Mouse (Mus musculus): ENCODE data around the gene Pkhd1.
"Not testable (repeated sequence)": the region's sequence is repeated elsewhere in the genome, so short reads cannot be mapped to it uniquely, and the experiment has no call there.

Pkhd1 gene

DNA sequence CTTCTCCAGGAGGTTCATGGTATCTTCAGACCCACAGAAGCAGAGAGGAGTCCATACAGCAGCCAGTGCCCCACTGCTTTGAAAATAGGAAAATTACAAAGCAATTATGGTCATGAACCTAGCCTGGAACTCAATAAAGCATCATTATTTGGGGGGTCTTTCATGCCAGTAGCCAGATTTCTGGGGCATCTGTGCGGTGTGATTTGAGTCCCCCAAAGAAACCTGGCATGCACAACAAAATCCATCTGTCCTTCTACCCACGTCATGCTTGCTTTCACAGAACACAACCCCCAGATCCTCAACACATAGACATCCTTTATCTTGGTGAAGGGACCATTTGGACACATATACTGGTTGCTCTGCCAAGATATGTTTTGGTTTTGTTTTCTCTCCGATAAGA lies 316.2 kb downstream of the Pkhd1 start:
- no peak for DNase-seq (ENCODE audit: low spot score in 2 of 2)

DNA sequence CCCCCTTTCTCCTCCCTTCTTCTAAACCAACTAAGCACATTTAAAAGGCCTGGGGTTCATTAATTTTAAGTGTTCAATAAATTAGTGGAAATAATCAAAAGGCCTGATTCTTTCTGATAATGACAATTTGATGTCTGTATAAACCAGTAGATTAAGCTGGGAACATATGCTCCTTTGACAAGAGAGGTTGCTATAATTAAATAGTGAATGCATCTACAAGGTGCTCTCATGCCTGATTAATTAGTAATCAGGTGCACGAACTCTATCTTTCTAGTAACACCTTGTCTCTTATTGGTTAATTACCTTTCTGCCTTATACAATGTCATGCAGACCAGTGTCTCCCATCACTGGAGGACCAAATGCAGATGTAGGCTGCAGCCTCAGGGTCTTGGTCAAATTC lies 329.2 kb downstream of the Pkhd1 start:
- no peak for DNase-seq (ENCODE audit: low spot score in 2 of 2)

DNA sequence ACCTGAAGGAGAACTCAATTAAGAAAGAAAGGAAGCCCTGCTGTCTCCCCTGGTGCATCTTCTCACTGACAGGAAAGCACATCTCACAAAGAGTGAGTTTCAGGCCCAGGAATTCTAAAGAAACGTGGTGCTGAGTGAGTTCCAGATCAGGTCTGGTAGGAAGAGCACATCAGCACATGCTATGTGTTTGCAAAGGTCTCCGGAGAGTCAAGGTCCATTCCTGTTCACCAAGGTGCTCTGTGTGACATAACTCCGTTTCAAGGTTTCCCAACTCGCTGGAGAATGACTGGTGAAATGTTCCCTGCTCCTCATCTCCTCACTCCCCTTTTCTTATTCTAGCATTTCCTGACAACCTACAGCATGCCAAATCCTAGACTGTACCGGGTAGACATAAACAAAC lies 357.5 kb downstream of the Pkhd1 start:
- no peak for DNase-seq (ENCODE audit: low spot score in 2 of 2)

DNA sequence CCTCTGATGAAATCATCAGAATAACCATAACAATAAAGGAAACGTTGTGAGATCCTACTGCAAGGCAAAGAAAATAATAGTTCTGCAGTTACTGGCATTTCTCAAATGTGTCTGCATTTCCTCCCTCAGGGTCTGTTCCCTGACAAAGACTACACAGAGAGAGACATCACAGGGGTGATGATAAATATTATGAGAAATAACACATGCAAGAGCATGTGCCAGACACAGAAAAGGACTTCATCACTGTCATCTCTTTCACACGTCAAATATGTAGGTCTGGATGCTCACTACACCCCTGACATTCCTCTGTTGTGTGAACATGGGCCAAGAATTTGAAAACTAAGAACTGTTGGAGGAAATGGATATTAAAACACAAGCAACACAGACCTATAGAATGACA lies 369.7 kb downstream of the Pkhd1 start:
- DNase-seq (ENCODE audit: low spot score in 2 of 2) = no peak

DNA sequence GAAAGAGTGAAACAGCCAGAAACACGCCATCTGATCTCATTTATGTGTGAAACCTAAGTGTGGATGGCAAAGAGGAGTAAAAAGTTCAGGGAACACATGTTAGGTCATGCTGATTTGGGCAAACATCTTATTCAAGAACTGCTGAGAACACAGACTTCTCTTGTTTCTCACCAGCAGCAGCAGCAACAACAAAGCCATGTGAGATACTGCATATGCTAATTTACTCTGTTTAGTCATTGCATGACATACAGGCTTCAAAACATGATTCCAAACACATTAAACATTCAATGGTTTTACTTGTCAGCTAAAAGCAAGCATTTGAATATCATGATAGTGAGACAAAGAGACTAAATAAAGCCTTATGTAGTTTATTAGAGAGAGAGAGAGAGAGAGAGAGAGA lies 401.2 kb downstream of the Pkhd1 start:
- no peak for DNase-seq (ENCODE audit: low spot score in 2 of 2)

DNA sequence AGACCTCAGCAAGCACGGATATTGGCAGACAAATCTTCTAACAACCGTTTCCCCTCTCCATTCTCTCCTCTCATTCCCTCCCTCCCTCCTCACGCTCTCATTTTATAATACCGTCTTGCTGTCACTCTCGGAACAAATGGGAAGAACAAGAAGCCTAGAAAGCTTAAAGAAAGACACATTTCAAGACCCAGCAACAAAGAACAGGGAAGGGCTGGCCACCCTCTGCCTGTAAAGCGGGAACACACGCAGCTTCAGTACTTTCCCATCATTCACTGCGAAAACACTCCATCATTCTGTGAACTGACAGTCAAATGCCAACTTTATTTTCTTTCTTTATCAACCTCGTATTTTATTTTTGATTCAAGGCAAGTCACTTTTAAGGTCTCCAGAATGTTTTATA lies 427.4 kb downstream of the Pkhd1 start:
- DNase-seq (ENCODE audit: low spot score in 2 of 2) = no peak

DNA sequence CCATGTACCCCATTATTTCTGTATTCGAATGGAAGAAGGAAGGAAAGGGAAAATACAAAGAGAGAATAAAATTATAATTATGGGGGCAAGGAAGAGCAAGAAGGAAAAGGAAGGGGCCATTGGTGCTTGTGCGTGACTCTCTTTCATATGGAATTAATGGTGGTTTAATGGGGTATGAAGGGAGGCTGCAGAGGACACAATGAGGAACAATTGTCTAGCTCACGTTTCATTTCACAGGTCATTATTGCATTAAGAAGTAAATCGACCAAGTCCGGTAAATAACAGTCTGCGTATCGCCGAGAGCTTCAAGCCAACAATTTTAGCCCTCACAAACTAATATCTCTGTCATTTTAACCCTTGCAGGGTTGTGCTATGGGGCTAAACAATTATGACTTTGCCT lies 437.7 kb downstream of the Pkhd1 start:
- no peak for DNase-seq (ENCODE audit: low spot score in 2 of 2)

DNA sequence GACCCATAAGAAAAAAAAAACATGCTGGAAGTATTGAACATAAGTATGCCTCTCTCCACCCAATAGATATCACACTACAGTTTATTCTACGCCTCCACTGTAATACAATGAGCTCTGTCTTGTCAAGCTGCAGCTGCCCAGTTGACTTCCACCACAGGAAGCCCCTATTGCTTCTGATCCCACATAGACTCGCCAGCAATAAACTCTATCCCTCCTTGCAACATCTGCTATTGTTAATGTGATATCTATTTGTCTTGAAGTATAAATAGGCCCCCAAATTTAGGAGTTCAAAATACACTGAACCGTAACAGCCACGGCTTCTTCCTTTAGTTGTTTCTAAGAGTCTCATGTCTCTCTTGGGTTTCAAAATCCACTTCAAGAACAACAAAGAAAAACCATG lies 446.7 kb downstream of the Pkhd1 start:
- no peak for DNase-seq (ENCODE audit: low spot score in 2 of 2)

DNA sequence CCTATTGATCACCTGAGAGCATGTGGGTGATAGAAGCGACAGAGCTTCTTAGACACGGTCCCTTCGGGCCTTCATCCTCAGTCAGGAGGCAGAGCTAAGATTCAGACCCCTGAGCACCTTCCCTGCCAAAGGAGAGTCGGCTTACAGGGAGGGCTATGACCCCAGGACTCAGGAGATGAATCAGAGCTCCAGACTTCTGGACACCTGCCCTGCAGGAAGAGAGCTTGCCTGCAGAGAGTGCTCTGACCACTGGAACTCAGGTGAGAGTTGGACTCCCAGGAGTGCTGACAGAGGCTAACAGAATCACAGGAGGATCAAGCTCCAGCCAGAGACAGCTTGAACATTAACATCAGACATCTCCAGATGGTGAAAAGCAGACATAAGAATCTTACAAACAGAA lies 467.2 kb downstream of the Pkhd1 start:
- DNase-seq (ENCODE audit: low spot score in 2 of 2) = not testable (repeated sequence)

DNA sequence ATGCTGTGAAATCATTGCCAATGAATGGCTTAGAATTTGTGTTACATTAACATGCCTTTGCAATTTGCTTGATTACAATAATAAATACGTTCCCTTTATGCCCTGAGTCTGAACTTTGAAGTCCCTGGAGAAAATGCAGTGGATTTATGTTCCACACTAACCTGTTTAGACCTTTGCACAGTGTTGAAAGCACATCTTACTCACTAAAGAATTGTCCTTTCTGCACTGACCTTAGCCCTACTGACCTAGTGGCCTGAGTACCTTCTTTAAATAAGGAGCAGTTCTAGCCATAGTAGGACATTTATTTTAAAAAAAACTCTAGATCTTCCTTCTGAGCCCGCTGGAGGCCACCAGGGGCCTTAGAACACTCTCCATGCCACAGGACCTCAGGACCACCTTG lies 467.8 kb downstream of the Pkhd1 start:
- no peak for DNase-seq (ENCODE audit: low spot score in 2 of 2)

DNA sequence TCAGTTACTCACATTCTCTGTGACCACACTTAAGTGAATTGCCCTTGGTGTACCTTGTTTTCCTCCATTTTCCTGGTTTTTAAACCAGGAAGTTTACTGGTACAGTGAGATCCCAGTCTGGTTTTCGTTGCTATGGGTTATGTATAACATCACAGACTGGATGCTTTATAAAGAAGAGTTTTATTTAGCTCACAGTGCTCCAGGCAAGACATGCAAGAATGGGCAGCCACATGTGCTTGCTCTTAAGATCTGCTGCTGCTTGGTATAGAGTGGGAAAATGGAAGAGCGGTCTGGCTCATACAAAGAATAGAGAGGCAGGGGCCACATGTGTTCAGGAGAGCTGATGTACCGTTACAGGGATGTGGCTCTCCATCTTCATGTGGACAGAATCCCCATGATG lies 481.7 kb downstream of the Pkhd1 start:
- DNase-seq (ENCODE audit: low spot score in 2 of 2) = no peak

DNA sequence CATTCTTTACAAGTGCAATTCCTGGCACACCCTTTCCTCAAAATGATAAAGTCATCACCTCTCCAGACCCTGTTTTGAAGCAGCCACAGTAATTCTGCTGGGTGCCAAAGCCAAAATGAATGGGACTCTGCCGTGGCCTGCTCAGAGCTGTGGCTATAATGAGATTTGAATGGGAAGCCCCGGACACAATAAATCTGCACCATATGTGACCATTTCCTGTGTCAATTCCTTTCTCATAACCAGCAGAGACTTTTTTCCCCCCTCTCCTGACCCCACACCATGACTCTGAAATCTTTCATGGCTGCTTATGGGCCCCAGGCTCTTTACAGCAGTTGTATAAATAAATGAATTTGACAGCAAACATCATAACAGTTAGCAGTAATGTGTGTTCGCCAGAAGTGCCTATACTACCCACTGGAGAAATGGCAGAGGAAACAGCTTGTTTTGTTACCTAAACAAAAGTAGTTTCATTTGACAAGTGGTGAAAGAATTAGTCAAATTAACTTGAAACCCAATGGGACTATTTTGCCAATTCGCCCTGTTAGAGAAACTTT lies 482.7 kb downstream of the Pkhd1 start:
- DNase-seq (ENCODE audit: low spot score in 2 of 2) = no peak

DNA sequence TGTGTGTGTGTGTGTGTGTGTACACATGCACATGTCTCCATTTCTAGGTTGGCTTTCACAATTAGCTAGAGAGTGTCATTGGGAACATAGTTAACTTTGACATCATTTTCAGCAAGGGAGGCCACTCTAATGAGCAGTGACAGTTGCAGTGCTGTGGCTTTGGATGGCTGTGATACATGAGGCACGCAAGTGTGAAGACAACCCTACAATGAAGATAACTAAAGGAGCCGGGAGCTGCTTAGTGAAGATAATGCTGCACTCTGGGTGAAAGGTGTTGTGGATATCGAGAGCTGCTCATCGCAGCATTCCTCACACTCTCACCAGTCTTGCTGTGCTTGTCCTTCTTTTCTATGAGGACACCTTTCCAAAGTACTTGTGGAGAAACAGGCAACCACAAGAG lies 484.2 kb downstream of the Pkhd1 start:
- no peak for DNase-seq (ENCODE audit: low spot score in 2 of 2)

DNA sequence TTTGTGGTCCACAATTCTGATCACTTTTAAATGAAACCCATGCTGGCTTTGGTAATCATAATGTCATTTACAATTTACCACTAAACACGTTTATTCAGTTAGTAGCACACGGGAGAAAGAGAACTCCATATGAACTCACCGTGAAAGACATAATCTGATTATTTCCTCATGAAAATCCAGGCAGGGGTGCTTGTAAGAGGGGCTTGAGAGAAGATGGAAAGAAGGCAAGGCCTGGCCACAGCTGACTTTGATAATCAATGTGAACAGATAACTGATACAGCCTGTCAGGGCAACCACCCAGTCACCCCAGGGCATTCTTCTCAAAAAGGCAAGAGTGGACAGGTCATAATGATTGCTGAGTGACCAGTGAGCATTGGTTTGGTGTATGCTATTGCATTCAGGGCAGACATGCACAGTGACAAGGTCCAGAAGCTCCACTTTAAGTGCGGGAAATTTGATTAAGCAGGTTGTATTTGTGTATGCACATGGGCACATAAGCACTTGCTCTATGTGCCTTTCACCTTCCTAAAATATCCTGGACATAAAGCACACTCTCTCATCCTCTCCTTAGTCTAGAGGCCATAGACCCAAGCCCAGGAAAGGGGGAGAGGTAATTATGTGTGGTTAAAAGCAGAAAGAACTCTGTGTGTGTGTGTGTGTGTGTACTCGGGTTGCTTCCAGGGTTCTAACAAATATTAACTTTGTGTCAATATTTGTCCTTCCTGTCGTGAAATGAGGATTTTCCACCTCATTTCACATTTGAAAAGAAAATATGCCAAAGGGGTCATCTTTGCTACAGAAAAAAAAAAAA lies 485.9 kb downstream of the Pkhd1 start:
- DNase-seq (ENCODE audit: low spot score in 2 of 2) = no peak

DNA sequence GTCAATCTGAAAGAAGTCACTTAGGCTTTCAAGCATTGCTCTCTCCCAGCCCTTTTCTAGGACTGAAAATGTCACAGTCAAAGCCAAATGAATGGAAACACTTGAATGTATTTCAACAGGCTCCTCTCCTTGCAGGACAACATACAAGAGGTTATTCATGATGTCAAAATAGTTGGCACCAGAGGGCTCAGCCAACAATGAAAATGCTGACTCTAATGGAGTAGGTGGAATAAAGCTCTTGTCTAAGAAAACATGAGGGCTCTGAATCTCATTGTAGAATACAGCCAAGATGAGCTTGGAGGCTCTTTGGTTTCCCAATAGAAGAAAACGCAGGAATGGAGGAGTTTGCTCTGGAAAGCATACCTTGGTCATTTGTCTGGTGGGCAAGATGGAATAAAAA lies 500.5 kb downstream of the Pkhd1 start:
- DNase-seq (ENCODE audit: low spot score in 2 of 2) = no peak

DNA sequence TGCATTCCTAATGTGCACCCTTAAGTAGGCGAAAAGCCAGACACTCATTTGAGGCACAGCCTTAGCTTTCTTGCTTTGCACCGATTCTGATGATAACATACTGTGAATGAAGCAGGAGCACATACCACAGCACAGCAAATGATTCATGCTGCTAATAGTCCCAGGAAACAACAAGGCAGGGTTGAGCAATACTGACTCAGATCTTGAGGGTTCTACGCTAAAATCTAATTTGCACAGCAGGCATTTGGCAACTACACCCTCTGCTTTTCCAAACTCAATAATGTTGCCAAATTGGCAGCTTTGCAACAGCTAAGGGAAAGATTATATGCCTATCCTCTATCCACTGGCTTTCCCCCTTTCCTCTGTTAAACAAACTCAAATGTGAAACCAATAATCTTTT lies 548.1 kb downstream of the Pkhd1 start:
- peak in 1 of 2 experiments; percentile 5 for DNase-seq (ENCODE audit: low spot score in 2 of 2)

DNA sequence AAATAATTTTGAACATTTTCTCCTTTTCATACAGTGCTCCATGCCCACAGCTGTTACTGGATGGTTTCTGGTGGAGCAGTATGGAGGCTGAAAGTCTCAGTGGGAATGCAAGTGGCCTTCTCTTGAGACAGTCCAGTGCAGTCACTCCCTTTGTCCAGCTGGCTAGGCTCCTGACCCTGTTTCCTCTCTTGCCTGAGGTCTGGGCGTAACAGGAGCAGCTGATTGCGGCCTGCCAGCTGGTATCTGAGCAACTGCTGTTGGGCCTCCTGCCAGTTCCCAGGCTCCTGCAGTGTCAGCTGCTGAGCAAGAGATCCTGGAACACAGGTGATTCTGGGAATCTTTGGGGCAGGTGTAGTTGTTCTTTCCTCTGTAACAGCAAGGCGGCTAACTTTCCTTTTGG lies 559.6 kb downstream of the Pkhd1 start:
- peak in 1 of 2 experiments; percentile 9 for DNase-seq (ENCODE audit: low spot score in 2 of 2)

DNA sequence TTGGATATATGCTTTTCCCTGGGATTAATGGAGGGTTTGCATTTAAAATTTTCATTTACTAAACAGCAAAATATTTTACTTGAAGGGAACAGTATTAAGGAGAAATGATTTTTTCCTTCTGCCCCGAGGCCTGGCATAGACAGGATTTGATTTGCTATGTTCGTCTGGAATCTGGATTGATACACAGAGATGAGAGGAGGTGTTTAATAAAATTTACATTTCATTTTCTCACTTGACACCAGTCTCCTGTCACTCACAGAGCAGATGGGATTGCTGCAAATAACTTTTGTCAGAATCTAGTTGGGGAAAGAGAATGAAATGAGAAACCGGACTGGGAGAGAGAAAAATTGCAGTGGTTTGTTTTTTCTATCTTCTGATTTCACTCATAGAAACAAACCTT lies 578.5 kb downstream of the Pkhd1 start:
- no peak for DNase-seq (ENCODE audit: low spot score in 2 of 2)

DNA sequence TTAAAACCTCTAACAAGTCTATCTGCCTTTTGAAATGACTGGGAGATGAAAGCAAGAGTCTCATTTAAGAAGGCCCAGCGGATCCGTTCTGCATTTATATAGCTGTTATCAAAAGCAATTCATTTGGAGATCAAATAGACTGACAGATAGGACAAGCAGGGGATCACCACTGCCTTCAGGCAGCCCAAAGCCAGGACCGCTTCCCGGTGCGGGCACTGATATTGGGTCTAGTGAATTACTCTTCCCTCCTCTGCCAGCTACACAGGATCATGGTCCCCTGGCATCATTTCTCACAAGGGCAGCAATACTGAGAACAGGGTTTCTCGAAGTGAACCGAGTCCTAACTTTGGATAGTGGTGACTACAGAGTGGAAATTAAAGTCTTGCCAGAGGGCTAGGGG lies 582.6 kb downstream of the Pkhd1 start:
- DNase-seq (ENCODE audit: low spot score in 2 of 2) = no peak

DNA sequence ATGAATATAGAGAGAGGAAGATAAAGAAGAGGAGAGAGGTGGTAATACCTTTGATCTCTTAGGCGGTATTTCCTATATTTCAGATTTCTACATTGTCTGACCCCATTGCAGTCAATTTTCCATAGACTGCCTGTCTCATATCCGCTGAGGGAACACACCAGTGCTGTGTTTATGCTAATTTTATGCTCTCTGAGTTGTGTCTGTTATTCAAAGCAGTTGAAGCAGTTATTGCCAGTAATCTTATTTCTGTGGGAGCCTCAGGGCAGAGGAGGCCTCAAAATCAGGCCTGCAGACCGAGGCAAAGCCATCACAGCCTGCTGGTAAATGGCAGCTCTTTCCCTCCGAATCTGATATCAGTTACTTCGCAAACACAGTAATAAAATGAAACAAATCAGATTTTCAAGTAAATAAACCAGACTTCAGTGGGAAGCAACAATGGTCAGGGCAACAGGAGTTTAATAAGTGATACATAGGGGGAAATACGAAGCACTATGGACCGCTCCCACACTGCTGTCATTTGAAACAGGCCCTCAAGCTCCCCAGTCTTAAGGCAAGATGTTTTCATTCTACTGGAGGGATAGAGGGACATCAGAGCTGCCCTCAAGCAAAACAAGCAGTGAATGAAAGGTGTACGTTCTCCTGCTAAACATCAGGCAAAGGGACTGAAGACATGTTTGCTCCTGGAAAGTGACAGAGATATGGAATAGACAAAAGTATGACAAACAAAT lies 599.5 kb downstream of the Pkhd1 start:
- no peak for DNase-seq (ENCODE audit: low spot score in 2 of 2)

DNA sequence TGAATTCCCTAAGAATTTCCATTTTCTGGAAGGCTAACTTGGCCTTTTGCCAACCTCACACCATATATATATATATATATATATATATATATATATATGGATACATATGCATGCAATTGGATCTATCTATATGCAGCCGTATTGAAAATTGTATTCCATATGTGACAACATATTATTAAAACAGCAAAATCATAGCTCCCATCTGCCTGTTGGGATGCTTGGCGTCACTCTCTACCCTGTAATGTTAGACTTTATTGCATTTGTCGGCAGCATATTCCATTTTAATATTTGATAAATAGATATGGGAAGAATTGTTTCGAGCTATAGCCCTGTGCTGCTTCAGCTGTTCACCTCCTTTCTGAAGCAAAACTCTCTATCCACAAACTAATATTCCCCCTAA lies 600.2 kb downstream of the Pkhd1 start:
- DNase-seq (ENCODE audit: low spot score in 2 of 2) = no peak

Data from frontal cortex, postnatal 10 days (tissue).